In the genomic region with DNA sequence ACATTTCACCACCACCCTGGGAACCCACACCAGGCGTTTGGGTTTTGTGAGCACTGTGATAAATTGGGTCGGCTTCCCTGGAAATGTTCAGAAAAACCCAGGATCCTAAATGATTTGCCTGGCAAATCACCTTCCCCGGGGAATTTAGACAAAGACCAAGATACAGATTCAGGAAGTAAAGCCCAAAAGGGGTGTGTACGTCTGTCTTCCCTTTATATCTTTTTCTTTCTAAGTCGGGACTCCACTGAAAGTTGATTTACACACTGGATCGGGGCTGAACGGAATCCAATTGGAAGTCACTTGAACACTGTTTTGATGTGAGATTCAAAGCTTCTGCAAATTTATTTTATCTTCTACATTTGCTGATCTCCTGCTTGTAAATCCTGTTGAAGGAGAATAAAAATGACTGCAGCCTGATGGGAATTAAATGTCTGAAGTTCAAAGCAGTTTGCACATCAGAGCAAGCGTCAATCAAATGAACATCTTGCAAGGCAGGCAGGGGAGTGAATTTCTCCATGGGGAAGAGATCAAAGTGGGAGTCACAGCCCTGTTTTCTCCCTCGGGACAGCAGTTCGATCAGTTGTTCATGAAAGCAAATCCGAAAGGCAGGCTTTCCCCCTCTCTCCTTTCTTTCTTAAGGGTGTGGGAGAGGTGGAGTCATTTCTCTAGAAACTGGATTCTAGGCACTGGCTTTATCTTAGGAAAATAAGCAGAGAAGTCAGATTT, we compare ENCODE assay signal across 11 mouse cellular contexts.
DNase-seq lines count a peak whose midpoint lies in the region; ATAC-seq lines count a peak whose summit lies in the region.
"Had no signal": no experiment of that assay in that cellular context is flagged by ENCODE, and none has a peak within 500 bp of the region (broad histone marks: within the 10 kb centered on the region; RNA-seq: fewer than 3 reads in every experiment).

No protein-coding gene starts in this region.

- H3K4me1 ChIP-seq in embryonic facial prominence, embryonic 14.5 days (ENCODE audit: control insufficient read depth, insufficient read depth, low read length), result peaks cover 24% of the 10 kb centered on the region
- peaks cover 20% of the 10 kb centered on the region for H3K4me1 ChIP-seq in hindbrain, embryonic 16.5 days (ENCODE audit: control insufficient read depth, insufficient read depth, low read depth, low read length)
- peaks cover 61% of the 10 kb centered on the region for H3K4me1 ChIP-seq in neural tube, embryonic 13.5 days (replicated peaks)

- no peaks in the 10 kb centered on the region for H3K36me3 ChIP-seq in embryonic facial prominence, embryonic 14.5 days (ENCODE audit: control insufficient read depth, insufficient read depth, low read length)
- H3K36me3 ChIP-seq in hindbrain, embryonic 16.5 days (ENCODE audit: control insufficient read depth, insufficient read depth, low read length), result no peaks in the 10 kb centered on the region
- H3K36me3 ChIP-seq in neural tube, embryonic 13.5 days, result no peaks in the 10 kb centered on the region
- H3K36me3 ChIP-seq: limb, embryonic 15.5 days had no signal

- H3K9me3 ChIP-seq in embryonic facial prominence, embryonic 14.5 days (ENCODE audit: control insufficient read depth, low read length), result no peaks in the 10 kb centered on the region
- H3K9me3 ChIP-seq in hindbrain, embryonic 16.5 days (ENCODE audit: control insufficient read depth, low read length), result no peaks in the 10 kb centered on the region
- H3K9me3 ChIP-seq in neural tube, embryonic 13.5 days, result no peaks in the 10 kb centered on the region
- H3K9me3 ChIP-seq: limb, embryonic 15.5 days had no signal

- H3K4me2 ChIP-seq in embryonic facial prominence, embryonic 14.5 days (ENCODE audit: low read depth, low read length), result peak overlapping the region; percentile 23; the same call in 1 of the 2 replicates
- peak overlapping the region; percentile 20; the same call in 1 of the 2 replicates for H3K4me2 ChIP-seq in hindbrain, embryonic 16.5 days (ENCODE audit: low read length)
- H3K4me2 ChIP-seq in neural tube, embryonic 13.5 days, result peak overlapping the region; percentile 20
- H3K4me2 ChIP-seq: limb, embryonic 15.5 days had no signal

- H3K9ac ChIP-seq in embryonic facial prominence, embryonic 14.5 days (ENCODE audit: low read depth, low read length), result no peak overlapping the region
- H3K9ac ChIP-seq in hindbrain, embryonic 16.5 days (ENCODE audit: low read depth, low read length), result no peak overlapping the region
- H3K9ac ChIP-seq in neural tube, embryonic 13.5 days, result no peak overlapping the region
- H3K9ac ChIP-seq: limb, embryonic 15.5 days had no signal

- no peak for ATAC-seq in embryonic facial prominence, embryonic 14.5 days (ENCODE audit: low read depth)
- no peak for ATAC-seq in hindbrain, embryonic 16.5 days
- no peak for ATAC-seq in neural tube, embryonic 13.5 days (ENCODE audit: low read depth)

- DNase-seq in layer of hippocampus, adult 9-11 months, result peak; percentile 6
- no peak for DNase-seq in layer of hippocampus, postnatal 14 days (ENCODE audit: low spot score in 2 of 2)
- DNase-seq in embryonic facial prominence, embryonic 14.5 days (ENCODE audit: low spot score), result peak; percentile 53
- DNase-seq in right cerebral cortex, postnatal 36 days (ENCODE audit: low spot score in 2 of 2), result no peak
- no peak for DNase-seq in urinary bladder, postnatal 36 days (ENCODE audit: low spot score in 2 of 2)
- DNase-seq: cerebellum, adult 2 months; heart, adult 18-20 months had no signal

- 17% methylated on average over 11 of the region's 11 CpGs for WGBS in embryonic facial prominence, embryonic 14.5 days
- WGBS in hindbrain, embryonic 16.5 days, result 17% methylated on average over 11 of the region's 11 CpGs
- WGBS in neural tube, embryonic 13.5 days, result 6% methylated on average over 11 of the region's 11 CpGs

- no peak overlapping the region for H3K27ac ChIP-seq in embryonic facial prominence, embryonic 14.5 days (replicated peaks; ENCODE audit: low read depth, low read length)
- H3K27ac ChIP-seq in hindbrain, embryonic 16.5 days (ENCODE audit: low read depth, low read length), result no peak overlapping the region
- H3K27ac ChIP-seq in neural tube, embryonic 13.5 days (replicated peaks), result peak overlapping the region; percentile 33
- H3K27ac ChIP-seq: limb, embryonic 15.5 days; macrophage had no signal

- no peak overlapping the region for H3K4me3 ChIP-seq in embryonic facial prominence, embryonic 14.5 days (ENCODE audit: low read depth, low read length)
- H3K4me3 ChIP-seq in hindbrain, embryonic 16.5 days (ENCODE audit: low read length), result no peak overlapping the region
- no peak overlapping the region for H3K4me3 ChIP-seq in neural tube, embryonic 13.5 days
- H3K4me3 ChIP-seq: limb, embryonic 15.5 days had no signal

- H3K27me3 ChIP-seq in embryonic facial prominence, embryonic 14.5 days (replicated peaks; ENCODE audit: control insufficient read depth, insufficient read depth, low read length), result no peaks in the 10 kb centered on the region
- H3K27me3 ChIP-seq in hindbrain, embryonic 16.5 days (replicated peaks; ENCODE audit: control insufficient read depth, insufficient read depth, low read length), result no peaks in the 10 kb centered on the region
- no peaks in the 10 kb centered on the region for H3K27me3 ChIP-seq in neural tube, embryonic 13.5 days
- H3K27me3 ChIP-seq: limb, embryonic 15.5 days had no signal

Comparison
In these comparisons a context has a peak if more than half of its experiments do, and no peak if none do; other contexts are left out.
1. DNase-seq: peak in layer of hippocampus, adult 9-11 months (single experiment) and embryonic facial prominence, embryonic 14.5 days (single experiment); none in layer of hippocampus, postnatal 14 days (0 of 2), right cerebral cortex, postnatal 36 days (0 of 2) and urinary bladder, postnatal 36 days (0 of 2).
2. Peak in every context shown above with its lines, with median percentiles within 50 percentile points of each other: H3K4me2 ChIP-seq.